Mouse (Mus musculus): ENCODE measurements around the gene Xpnpep1. TPM values are rescaled to one million over a fixed set of nuclear protein-coding genes. Genes with fewer than 3 reads are reported as not detected.
A peak's percentile ranks its signal among the peaks of the same experiment; 100 is the strongest.

Gene Xpnpep1
- polyA plus RNA-seq, 1 experiment from 2014 or later, result 150 TPM

DNA sequence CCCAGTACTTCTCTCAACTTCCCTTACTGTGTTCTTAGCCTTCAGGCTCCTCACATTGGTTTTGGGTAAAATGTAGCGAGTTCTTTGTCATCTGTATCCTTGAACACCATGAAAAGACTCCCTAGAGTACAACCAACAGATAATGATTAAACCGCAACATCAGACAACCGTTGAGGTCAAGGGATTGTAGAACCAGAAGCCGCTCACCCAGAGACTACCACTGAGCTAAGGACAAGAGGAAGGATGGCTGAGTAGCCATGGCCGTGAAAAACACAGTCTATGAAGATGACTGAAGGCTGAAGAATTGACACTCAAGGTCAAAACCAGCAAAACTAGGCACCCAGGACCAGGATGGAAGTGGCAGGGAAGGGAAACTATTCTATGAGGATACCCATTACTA lies 10.3 kb downstream of the Xpnpep1 start:
- 96% methylated on average over 5 of the region's 5 CpGs for WGBS
- peaks cover 56% of the 10 kb centered on the region for H3K36me3 ChIP-seq
- no peak overlapping the region for H3K4me3 ChIP-seq (replicated peaks)
- no peaks in the 10 kb centered on the region for H3K9me3 ChIP-seq
- no peak for ATAC-seq (ENCODE audit: insufficient number of reproducible peaks, insufficient read depth, low FRiP score, low TSS enrichment, low read depth)
- no peak overlapping the region for H3K9ac ChIP-seq (replicated peaks)
- no peak overlapping the region for H3K27ac ChIP-seq
- H3K27me3 ChIP-seq, result no peaks in the 10 kb centered on the region
- no peak overlapping the region for H3K4me2 ChIP-seq
- no peaks in the 10 kb centered on the region for H3K4me1 ChIP-seq (replicated peaks)

DNA sequence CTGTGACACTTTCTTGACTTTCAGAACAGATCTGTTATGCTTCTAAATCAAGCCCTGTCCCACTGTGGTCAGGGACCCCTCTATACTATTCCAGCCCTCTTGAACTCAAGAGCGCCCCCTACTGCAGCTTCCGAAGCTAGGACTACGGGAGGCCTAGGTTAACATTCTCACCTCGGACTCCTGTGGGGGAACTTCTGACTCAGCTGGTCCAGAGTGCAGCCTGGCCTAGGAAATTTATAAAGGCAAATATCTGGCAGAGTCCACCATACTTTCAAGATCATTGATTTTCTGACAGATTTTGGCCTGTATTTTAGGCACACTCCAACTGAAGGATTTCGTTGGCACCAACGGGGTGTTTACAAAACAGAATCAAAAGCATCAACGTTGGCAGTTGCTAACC lies 11.0 kb downstream of the Xpnpep1 start:
- Histone ChIP-seq H3K4me3 (replicated peaks) (no peak overlapping the region), H3K9ac (replicated peaks) (no peak overlapping the region), H3K27ac (no peak overlapping the region), H3K27me3 (no peaks in the 10 kb centered on the region), H3K4me2 (no peak overlapping the region), H3K36me3 (peaks cover 63% of the 10 kb centered on the region), H3K9me3 (no peaks in the 10 kb centered on the region), H3K4me1 (replicated peaks) (no peaks in the 10 kb centered on the region)
- 88% methylated on average over 7 of the region's 7 CpGs for WGBS
- no peak for ATAC-seq (ENCODE audit: insufficient number of reproducible peaks, insufficient read depth, low FRiP score, low TSS enrichment, low read depth)

DNA sequence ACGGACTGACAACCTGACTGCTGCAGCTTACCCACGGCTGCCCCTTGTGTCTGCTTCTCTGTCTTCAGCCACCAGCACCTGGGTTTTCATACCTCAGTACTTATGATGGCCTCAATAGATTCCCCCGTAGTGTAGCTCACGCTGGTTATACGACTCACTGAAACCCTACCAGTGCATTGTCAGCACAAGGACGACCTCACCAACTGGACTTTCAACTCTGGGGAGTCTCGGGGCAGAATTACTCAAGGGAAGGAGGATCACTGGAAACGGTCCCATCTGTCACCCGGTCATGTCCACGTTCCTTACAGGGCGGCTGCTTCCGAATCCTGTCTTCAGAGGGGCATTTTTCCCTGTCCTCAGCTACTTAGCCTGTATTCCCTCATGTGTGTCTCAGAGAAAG lies 11.8 kb downstream of the Xpnpep1 start:
- ATAC-seq (ENCODE audit: insufficient number of reproducible peaks, insufficient read depth, low FRiP score, low TSS enrichment, low read depth), result no peak
- WGBS, result 92% methylated on average over 12 of the region's 12 CpGs
- Histone ChIP-seq H3K4me2 (no peak overlapping the region), H3K36me3 (peaks cover 69% of the 10 kb centered on the region), H3K27me3 (no peaks in the 10 kb centered on the region), H3K9me3 (no peaks in the 10 kb centered on the region), H3K4me3 (replicated peaks) (no peak overlapping the region), H3K27ac (no peak overlapping the region), H3K9ac (replicated peaks) (no peak overlapping the region), H3K4me1 (replicated peaks) (no peaks in the 10 kb centered on the region)

DNA sequence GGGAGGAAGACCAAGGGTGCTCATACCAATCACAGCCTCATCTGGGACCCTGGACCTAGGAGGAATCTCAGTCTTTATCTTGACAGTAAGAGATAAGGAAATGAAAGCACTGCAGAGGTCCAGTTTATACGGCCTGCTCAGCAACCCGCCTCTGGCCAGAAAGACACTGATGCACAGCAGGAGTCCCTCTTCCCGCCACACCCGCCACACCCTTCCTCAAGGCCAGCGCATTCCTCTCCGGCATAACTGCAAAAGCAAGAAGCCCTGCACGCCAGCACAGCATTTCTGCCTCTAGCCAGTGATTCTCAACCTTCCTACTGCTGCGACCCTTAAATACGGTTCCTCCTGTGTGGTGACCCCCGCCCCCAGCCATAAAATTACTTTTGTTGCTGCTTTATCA lies 16.8 kb downstream of the Xpnpep1 start:
- Histone ChIP-seq H3K27me3 (no peaks in the 10 kb centered on the region), H3K27ac (no peak overlapping the region), H3K4me3 (replicated peaks) (no peak overlapping the region), H3K9me3 (no peaks in the 10 kb centered on the region), H3K9ac (replicated peaks) (no peak overlapping the region), H3K4me1 (replicated peaks) (peaks cover 7% of the 10 kb centered on the region; the same call in 1 of the 2 replicates), H3K4me2 (no peak overlapping the region), H3K36me3 (peaks cover 61% of the 10 kb centered on the region)
- 72% methylated on average over 10 of the region's 10 CpGs for WGBS
- no peak for ATAC-seq (ENCODE audit: insufficient number of reproducible peaks, insufficient read depth, low FRiP score, low TSS enrichment, low read depth)

DNA sequence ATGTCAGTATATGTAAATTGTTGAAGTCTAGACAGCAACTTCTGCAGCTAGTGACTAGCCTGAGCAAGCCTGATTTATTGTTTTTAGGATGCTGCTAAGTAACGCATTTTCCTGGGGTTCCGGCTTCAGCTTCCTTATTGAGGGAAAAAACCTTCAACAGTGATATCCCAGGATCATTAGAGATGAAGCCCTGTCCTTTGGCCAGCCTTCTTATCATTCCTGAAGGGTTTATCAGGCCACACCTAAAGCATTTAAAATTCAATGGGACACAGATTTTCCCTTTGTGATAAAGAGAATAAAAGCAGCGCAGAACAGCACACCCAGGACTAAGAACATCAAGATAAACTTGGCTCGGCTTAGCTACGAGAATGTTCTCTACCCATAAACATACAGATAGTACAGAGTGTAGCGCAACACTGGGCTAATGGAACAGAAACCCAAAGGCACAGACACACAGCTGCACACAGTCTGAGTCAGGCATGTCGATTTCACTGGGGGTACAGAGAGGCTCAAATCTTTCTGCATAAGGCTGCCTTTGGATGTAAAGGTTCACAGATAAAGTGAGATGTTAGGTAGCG lies 17.9 kb downstream of the Xpnpep1 start:
- H3K9me3 ChIP-seq, result no peaks in the 10 kb centered on the region

DNA sequence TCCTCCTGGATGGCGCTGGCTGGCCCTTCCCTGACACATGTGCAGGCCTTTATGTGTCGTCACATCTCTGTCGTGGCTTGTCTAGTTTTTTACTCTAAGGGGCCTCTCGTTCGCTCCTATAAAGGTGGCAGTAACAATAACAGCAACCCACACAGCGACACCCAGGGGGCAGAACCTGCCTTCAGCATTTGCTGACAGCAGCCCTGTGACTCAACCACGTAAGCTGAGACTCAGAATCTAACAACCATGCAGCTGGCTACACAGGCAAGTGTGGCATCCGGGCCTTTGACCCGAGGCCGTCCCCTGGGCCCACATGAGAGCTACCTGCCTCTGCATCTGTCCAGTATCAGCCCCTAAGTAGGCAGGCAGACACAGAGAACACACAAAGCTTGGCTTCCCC lies 18.5 kb downstream of the Xpnpep1 start:
- Histone ChIP-seq H3K4me1 (replicated peaks) (peaks cover 12% of the 10 kb centered on the region; the same call in 1 of the 2 replicates), H3K36me3 (peaks cover 61% of the 10 kb centered on the region), H3K9ac (replicated peaks) (no peak overlapping the region), H3K4me3 (replicated peaks) (no peak overlapping the region), H3K4me2 (no peak overlapping the region), H3K27ac (peak overlapping the region; percentile 59; the same call in 1 of the 2 replicates), H3K27me3 (no peaks in the 10 kb centered on the region), H3K9me3 (no peaks in the 10 kb centered on the region)
- 68% methylated on average over 10 of the region's 10 CpGs for WGBS
- no peak for ATAC-seq (ENCODE audit: insufficient number of reproducible peaks, insufficient read depth, low FRiP score, low TSS enrichment, low read depth)

More for the DNA sequence above, 17.9 kb downstream of the Xpnpep1 start:
- Histone ChIP-seq H3K27me3 (no peaks in the 10 kb centered on the region), H3K4me2 (no peak overlapping the region), H3K9ac (replicated peaks) (no peak overlapping the region), H3K36me3 (peaks cover 59% of the 10 kb centered on the region), H3K4me1 (replicated peaks) (peaks cover 12% of the 10 kb centered on the region; the same call in 1 of the 2 replicates), H3K27ac (peak overlapping the region; percentile 59; the same call in 1 of the 2 replicates), H3K4me3 (replicated peaks) (no peak overlapping the region)
- no peak for ATAC-seq (ENCODE audit: insufficient number of reproducible peaks, insufficient read depth, low FRiP score, low TSS enrichment, low read depth)
- WGBS, result 85% methylated on average over 8 of the region's 8 CpGs

DNA sequence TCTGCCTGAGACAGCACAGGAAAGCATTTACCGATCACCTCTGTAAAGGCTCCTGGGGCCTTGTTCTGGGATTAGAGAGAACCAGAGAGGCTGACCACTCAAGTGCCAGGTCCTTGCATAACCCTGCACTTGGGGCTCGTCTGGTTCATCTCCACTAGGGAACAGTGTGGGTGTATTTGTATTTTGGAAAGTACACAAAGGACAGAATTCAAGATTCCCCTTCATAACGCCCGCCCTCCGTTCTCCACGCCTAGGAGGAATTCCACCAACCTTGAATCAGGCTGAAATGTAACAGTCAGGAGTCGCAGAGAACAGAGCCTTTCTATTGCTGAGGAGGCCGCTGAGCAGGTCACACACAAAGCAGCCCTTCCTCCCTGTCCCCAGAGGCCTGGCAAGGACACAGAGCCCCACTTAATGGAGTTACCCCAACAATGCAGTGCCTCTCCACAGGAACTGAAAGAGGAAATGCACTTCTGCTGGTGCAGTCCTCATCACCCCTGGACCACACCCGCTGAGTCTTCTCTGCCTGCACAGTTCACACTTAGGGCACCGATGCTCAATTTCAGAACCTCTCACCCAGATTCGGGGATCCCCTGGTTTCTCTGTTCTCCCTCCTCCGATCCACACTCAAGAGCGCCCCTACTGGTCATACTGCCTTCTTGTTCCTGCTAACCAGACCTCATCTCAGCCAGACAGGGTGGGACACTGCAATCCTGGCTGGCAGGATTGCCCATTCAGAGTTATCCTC lies 20.1 kb downstream of the Xpnpep1 start:
- no peak for ATAC-seq (ENCODE audit: insufficient number of reproducible peaks, insufficient read depth, low FRiP score, low TSS enrichment, low read depth)
- H3K4me3 ChIP-seq (replicated peaks), result no peak overlapping the region
- no peak overlapping the region for H3K4me2 ChIP-seq
- WGBS, result 78% methylated on average over 13 of the region's 13 CpGs
- H3K9me3 ChIP-seq, result no peaks in the 10 kb centered on the region
- H3K4me1 ChIP-seq (replicated peaks), result peaks cover 12% of the 10 kb centered on the region; the same call in 1 of the 2 replicates
- no peak overlapping the region for H3K27ac ChIP-seq
- H3K27me3 ChIP-seq, result no peaks in the 10 kb centered on the region
- H3K9ac ChIP-seq (replicated peaks), result no peak overlapping the region
- peaks cover 55% of the 10 kb centered on the region for H3K36me3 ChIP-seq

DNA sequence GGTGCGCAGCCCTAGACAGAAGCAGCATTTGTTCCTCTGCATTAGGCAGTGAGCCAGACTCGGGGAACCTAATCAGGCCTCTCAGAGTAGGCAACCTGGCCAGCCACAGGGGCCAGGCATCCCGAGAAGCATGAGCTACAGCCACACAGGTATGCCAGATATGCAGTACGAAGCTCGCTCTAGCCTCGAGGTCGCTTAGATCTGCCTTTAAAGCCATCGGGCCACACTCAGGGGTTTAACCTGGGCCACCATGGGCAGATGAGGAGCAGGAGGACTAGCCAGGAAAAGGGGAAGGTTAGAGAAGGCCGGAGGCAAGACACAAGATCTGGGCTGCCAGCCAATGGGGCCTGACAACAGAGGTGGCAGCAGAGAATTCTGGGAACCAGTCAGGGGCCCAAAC lies 22.1 kb downstream of the Xpnpep1 start:
- H3K27me3 ChIP-seq, result no peaks in the 10 kb centered on the region
- peaks cover 12% of the 10 kb centered on the region; the same call in 1 of the 2 replicates for H3K4me1 ChIP-seq (replicated peaks)
- no peak overlapping the region; the same call in 1 of the 2 replicates for H3K9ac ChIP-seq (replicated peaks)
- ATAC-seq (ENCODE audit: insufficient number of reproducible peaks, insufficient read depth, low FRiP score, low TSS enrichment, low read depth), result no peak
- H3K36me3 ChIP-seq, result peaks cover 44% of the 10 kb centered on the region
- H3K27ac ChIP-seq, result no peak overlapping the region
- 85% methylated on average over 9 of the region's 9 CpGs for WGBS
- H3K4me2 ChIP-seq, result no peak overlapping the region
- H3K4me3 ChIP-seq (replicated peaks), result no peak overlapping the region
- H3K9me3 ChIP-seq, result no peaks in the 10 kb centered on the region

DNA sequence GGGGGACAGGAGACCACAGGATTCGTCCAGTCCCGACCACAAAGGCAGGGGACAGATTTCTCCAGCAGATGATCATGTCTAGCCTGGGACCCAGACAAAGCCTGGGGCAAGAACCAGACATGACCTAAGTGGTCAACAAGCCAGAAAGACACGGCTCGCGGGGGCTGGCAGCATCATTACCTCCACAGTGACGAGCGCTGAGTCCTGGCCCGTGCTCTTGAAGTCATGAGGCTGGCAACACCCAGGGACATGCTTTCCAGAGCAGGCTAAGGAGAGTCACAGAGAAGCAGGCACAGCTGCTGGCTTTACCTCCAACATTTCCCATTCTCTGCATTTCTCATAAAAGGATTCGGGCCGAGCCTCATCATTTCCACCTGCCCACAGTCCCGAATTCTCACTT lies 22.8 kb downstream of the Xpnpep1 start:
- H3K36me3 ChIP-seq, result peaks cover 39% of the 10 kb centered on the region
- no peaks in the 10 kb centered on the region for H3K27me3 ChIP-seq
- H3K9me3 ChIP-seq, result no peaks in the 10 kb centered on the region
- WGBS, result 76% methylated on average over 11 of the region's 11 CpGs
- H3K9ac ChIP-seq (replicated peaks), result no peak overlapping the region
- H3K4me3 ChIP-seq (replicated peaks), result no peak overlapping the region
- no peak overlapping the region for H3K27ac ChIP-seq
- H3K4me1 ChIP-seq (replicated peaks), result peaks cover 12% of the 10 kb centered on the region; the same call in 1 of the 2 replicates
- no peak overlapping the region for H3K4me2 ChIP-seq
- ATAC-seq (ENCODE audit: insufficient number of reproducible peaks, insufficient read depth, low FRiP score, low TSS enrichment, low read depth), result no peak

DNA sequence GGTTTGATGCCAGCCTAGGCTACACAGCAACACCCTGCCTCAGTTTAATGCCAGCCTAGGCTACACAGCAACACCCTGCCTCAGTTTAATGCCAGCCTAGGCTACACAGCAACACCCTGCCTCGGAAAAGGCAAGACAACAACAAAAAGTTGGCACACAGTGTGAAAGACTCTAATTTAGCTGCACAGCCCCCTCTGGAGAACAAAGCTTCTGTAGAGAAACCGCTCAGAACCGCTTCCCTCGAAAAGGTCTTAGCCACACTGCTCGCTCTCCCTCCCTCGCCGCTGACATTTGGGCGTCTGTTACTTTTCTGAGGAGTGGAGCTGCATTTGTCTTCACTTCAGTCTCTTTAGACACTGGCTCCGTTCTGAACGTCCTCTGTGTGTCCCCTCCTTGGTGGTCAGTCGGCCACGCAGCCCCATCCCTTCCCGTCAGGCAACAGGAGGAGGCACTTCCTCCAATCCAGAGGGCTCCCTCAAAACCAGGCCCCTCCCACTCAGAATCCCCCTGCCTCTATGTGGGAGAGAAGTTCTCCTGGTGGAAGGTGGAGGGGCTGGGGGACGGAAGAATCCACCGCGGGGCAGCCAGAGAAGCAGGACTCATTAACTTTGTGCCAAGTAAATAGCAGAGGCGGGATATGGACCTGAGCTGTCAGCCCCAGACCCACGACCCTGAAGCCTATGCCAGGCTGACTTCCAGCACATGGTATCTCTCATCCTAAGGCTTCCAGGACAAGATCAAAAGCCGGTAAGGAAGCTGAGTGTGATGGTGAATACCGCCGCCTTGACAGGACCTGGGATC lies 24.9 kb downstream of the Xpnpep1 start:
- 79% methylated on average over 21 of the region's 21 CpGs for WGBS
- Histone ChIP-seq H3K9ac (replicated peaks) (no peak overlapping the region), H3K9me3 (no peaks in the 10 kb centered on the region), H3K4me2 (no peak overlapping the region), H3K27ac (no peak overlapping the region), H3K27me3 (no peaks in the 10 kb centered on the region), H3K4me3 (replicated peaks) (no peak overlapping the region), H3K36me3 (peaks cover 52% of the 10 kb centered on the region), H3K4me1 (replicated peaks) (peaks cover 17% of the 10 kb centered on the region)
- no peak; the same call in 1 of the 2 replicates for ATAC-seq (ENCODE audit: insufficient number of reproducible peaks, insufficient read depth, low FRiP score, low TSS enrichment, low read depth)

DNA sequence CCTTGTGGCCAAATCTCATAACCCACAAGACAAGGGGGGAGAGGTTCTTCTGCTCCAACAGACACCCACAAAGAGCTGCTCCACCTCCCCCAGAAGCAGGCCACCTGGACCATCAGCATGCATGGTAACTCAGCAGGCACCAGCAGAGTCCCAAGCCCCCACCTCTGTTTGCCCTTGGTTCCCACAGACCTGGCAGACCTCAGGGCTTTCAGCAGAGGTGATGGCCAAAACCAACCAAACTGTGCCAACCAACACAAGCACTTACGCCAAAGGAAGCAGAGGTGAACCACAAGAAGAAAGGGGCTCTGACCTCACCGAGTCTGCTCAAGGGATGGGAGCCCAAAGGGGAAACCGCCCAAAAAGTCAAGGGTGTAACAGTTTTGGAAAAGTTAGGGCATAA lies 26.3 kb downstream of the Xpnpep1 start:
- peaks cover 61% of the 10 kb centered on the region for H3K36me3 ChIP-seq
- no peak overlapping the region for H3K4me2 ChIP-seq
- no peak overlapping the region for H3K4me3 ChIP-seq (replicated peaks)
- WGBS, result 90% methylated on average over 3 of the region's 3 CpGs
- H3K27ac ChIP-seq, result no peak overlapping the region
- no peak for ATAC-seq (ENCODE audit: insufficient number of reproducible peaks, insufficient read depth, low FRiP score, low TSS enrichment, low read depth)
- no peaks in the 10 kb centered on the region for H3K9me3 ChIP-seq
- peaks cover 29% of the 10 kb centered on the region for H3K4me1 ChIP-seq (replicated peaks)
- no peaks in the 10 kb centered on the region for H3K27me3 ChIP-seq
- H3K9ac ChIP-seq (replicated peaks), result no peak overlapping the region

Data from limb, embryonic 12.5 days (tissue).